Mouse (Mus musculus) intestine, embryonic 16.5 days (tissue): ENCODE results near the gene Sema5a. TPM values are rescaled to one million over a fixed set of nuclear protein-coding genes. Genes with fewer than 3 reads are reported as not detected.

Experiments
- ATAC-seq: fragments of 200-750 bp; cut with Nextera tagmentation; 2 replicates; pipeline ENCODE4 v1.8.0; 2017; ENCODE audit warnings: moderate TSS enrichment, moderate library complexity
- H3K27ac ChIP-seq: fragments of 300-500 bp; sonication (generic); 2 replicates; pipeline ENCODE4 v1.5.1; 2014; ENCODE audit warnings: mild to moderate bottlenecking, low read length
- H3K27me3 ChIP-seq: fragments of 300-500 bp; sonication (generic); replicated peaks from 2 replicates; pipeline ENCODE4 v1.6.1; 2014; ENCODE audit warnings: low read length, control low read depth, mixed read lengths; ENCODE audit not compliant: control insufficient read depth, insufficient read depth
- H3K36me3 ChIP-seq: fragments of 300-500 bp; sonication (generic); 2 replicates; pipeline ENCODE4 v1.6.1; 2014; ENCODE audit warnings: low read length, control low read depth; ENCODE audit not compliant: control insufficient read depth, insufficient read depth
- H3K4me1 ChIP-seq: fragments of 300-500 bp; sonication (generic); 2 replicates; pipeline ENCODE4 v1.6.1; 2014; ENCODE audit warnings: low read length, control low read depth, mixed read lengths; ENCODE audit not compliant: control insufficient read depth, insufficient read depth
- H3K4me2 ChIP-seq: fragments of 300-500 bp; sonication (generic); 2 replicates; pipeline ENCODE4 v1.6.1; 2014; ENCODE audit warnings: low read depth, low read length, control low read depth
- H3K4me3 ChIP-seq: fragments of 300-500 bp; sonication (generic); 2 replicates; pipeline ENCODE4 v1.5.1; 2014; ENCODE audit warnings: mild to moderate bottlenecking, low read length
- H3K9ac ChIP-seq: fragments of 300-500 bp; sonication (generic); 2 replicates; pipeline ENCODE4 v1.6.1; 2014; ENCODE audit warnings: low read depth, low read length
- H3K9me3 ChIP-seq: fragments of 300-500 bp; sonication (generic); 2 replicates; pipeline ENCODE4 v1.6.1; 2016; ENCODE audit warnings: low read length, control low read depth; ENCODE audit not compliant: control insufficient read depth
- WGBS: fragments of 180-500 bp; shearing (Covaris S2); extraction: QIAGEN DNeasy Blood & Tissue Kit; methylation state at CpG from one replicate; pipeline ENCODE4 v1.1.7; 2014; 5-methylcytosine and 5-hydroxymethylcytosine counted together
- polyA plus RNA-seq: library from polyadenylated mRNA; unstranded; fragments of >200 nt; fragmentation: Nextera tagmentation; extraction: Ambion mirVana; gene quantifications from 2 replicates; pipeline ENCODE4 v1.2.1, GENCODE M21; 2015

Sema5a gene
- polyA plus RNA-seq, 1 experiment from 2014 or later = 12.0 TPM

DNA sequence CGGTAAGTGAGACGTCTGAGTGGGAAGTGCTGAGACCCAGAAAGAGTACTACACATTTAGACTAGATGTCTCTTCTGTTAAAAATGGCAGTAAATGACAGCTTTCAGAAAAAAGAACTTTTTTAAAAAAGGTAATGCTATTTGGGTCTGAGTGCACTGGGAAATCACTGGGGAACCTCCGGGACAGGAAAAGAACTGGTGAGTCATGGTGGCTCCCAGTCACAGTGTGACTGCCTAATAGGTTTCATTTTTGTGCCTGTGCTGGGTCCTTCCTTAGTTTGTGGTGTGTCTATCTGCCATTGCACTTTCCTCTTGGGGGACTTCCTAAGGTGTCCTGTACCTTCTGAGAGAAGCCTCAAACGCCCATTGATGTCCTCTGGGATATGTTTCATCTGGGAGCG, 102.7 kb downstream of the Sema5a start:
- Histone ChIP-seq H3K27me3 (no peaks in the 10 kb centered on the region), H3K36me3 (no peaks in the 10 kb centered on the region), H3K4me1 (no peaks in the 10 kb centered on the region), H3K4me3 (no peak overlapping the region), H3K9me3 (no peaks in the 10 kb centered on the region), H3K4me2 (no peak overlapping the region), H3K27ac (no peak overlapping the region), H3K9ac (no peak overlapping the region)
- ATAC-seq = no peak
- 86% methylated on average over 5 of the region's 5 CpGs for WGBS

DNA sequence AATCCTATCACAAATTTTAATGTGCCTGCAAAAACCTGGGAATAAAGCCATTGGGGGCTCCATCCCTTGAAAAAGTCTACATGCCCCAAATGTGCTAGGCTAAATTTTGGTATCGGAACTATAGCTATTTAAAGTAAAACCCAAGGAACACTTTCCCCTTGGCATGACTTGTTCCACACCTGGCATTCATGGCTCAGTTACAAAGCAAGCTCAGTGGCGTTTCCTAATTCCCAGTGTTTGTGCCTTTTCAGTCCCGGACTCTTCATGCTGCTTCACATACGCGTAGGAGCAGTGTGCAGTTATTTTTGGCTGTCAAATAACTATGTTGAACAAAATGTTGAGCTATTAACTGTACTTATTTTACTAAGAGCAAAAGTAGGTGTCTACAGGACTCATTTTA, 104.7 kb downstream of the Sema5a start:
- 92% methylated on average over 5 of the region's 5 CpGs for WGBS
- Histone ChIP-seq H3K9me3 (no peaks in the 10 kb centered on the region), H3K4me3 (no peak overlapping the region), H3K4me2 (no peak overlapping the region), H3K27ac (no peak overlapping the region), H3K9ac (no peak overlapping the region), H3K27me3 (no peaks in the 10 kb centered on the region), H3K36me3 (no peaks in the 10 kb centered on the region), H3K4me1 (0 out of 2 replicates have a peak, but pooled peaks cover 2% of the 10 kb centered on the region)
- ATAC-seq = no peak

DNA sequence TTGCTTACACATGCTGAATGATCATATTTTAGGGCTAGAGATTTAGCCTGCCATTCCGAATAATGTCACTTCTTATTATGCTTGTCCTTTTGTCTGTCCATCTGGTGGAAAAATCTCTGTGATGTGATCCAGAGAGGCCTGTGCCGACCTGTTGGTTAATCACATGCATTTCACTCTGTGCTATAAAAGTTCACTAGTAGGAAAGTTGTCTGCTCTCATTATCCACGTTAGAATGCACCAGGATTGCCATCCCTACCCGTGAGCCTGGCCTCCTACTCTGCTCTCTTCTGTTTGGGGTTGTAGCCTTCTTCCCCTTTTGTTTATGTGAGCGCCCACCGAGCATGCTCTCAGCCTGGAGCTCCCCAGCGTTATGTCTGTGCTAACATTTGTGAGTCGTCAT, 108.4 kb downstream of the Sema5a start:
- no peak overlapping the region for H3K4me3 ChIP-seq
- H3K36me3 ChIP-seq = no peaks in the 10 kb centered on the region
- H3K9ac ChIP-seq = no peak overlapping the region
- 0 out of 2 replicates have a peak, but pooled peaks cover 2% of the 10 kb centered on the region for H3K4me1 ChIP-seq
- whole genome bisulfite sequencing = 42% methylated on average over 8 of the region's 8 CpGs
- no peaks in the 10 kb centered on the region for H3K9me3 ChIP-seq
- no peak overlapping the region for H3K27ac ChIP-seq
- no peak overlapping the region for H3K4me2 ChIP-seq
- no peak for ATAC-seq
- no peaks in the 10 kb centered on the region for H3K27me3 ChIP-seq

DNA sequence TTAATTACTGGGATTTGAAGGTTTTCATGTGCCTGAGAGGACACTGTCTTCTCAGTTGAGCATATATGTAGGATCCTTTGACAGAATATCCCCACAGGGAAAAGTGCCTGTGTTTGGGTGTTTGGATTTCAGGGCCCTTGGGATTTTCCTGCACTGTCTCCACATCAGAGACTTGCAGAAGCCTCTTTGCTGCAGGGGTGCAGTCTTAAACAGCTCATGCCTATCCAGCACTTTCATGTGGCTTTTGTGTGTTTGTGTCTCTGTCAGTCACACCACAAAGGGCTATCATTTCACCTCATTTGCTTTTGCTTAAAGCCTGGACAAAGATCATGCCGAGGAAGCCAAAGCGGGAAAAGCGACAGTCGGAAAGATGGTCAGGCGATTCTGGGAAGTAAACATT, 108.9 kb downstream of the Sema5a start:
- Histone ChIP-seq H3K9ac (no peak overlapping the region), H3K9me3 (no peaks in the 10 kb centered on the region), H3K4me3 (no peak overlapping the region), H3K36me3 (no peaks in the 10 kb centered on the region), H3K27ac (no peak overlapping the region), H3K27me3 (no peaks in the 10 kb centered on the region), H3K4me1 (0 out of 2 replicates have a peak, but pooled peaks cover 2% of the 10 kb centered on the region), H3K4me2 (no peak overlapping the region)
- no peak for ATAC-seq
- WGBS = 49% methylated on average over 5 of the region's 5 CpGs

DNA sequence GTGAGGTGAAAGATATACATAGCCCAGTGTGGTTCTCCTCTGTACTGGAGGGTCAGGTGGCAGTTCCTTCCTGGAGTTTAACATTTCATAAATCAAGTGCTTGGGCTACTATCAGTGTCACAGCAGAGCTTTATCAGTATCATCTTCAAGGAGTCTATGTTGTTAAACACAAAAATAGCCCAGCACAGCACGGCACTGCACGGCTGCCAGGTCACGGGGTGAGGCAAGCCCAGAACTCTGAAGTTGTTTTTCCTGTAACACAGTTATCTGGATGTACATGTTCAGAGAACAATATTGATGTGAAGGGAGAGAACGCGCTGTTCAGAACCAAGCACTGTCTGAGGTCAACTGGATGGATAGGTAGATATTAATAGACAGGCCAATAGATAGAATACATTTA, 112.2 kb downstream of the Sema5a start:
- Histone ChIP-seq H3K36me3 (no peaks in the 10 kb centered on the region), H3K4me1 (0 out of 2 replicates have a peak, but pooled peaks cover 2% of the 10 kb centered on the region), H3K27ac (no peak overlapping the region), H3K9ac (no peak overlapping the region), H3K4me3 (no peak overlapping the region), H3K9me3 (no peaks in the 10 kb centered on the region), H3K27me3 (no peaks in the 10 kb centered on the region), H3K4me2 (no peak overlapping the region)
- no peak for ATAC-seq
- WGBS = 79% methylated on average over 5 of the region's 5 CpGs

DNA sequence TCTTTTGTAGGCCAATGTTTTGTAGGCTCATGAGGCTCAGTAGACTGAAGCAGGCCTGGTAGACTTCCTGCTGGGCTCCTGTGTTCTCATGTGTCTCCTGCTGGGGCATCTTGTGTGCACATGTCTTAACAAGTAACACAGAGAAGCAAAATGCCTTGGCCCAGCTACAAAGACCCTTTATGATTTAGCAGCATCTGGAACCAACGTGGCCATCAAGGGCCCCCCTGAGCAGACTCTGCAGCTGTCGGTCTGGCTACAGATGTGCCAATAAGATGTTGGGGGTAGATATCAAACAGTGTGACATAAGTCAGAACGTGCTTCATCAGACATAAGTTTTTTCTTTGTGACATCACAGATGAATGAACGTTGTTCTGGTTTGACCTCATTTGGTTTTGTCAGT, 123.2 kb downstream of the Sema5a start:
- no peak overlapping the region for H3K9ac ChIP-seq
- no peaks in the 10 kb centered on the region for H3K9me3 ChIP-seq
- 71% methylated on average over 4 of the region's 4 CpGs for WGBS
- no peaks in the 10 kb centered on the region for H3K36me3 ChIP-seq
- no peak for ATAC-seq
- no peaks in the 10 kb centered on the region for H3K4me1 ChIP-seq
- H3K4me3 ChIP-seq = no peak overlapping the region
- no peak overlapping the region for H3K27ac ChIP-seq
- H3K27me3 ChIP-seq = no peaks in the 10 kb centered on the region
- H3K4me2 ChIP-seq = no peak overlapping the region

DNA sequence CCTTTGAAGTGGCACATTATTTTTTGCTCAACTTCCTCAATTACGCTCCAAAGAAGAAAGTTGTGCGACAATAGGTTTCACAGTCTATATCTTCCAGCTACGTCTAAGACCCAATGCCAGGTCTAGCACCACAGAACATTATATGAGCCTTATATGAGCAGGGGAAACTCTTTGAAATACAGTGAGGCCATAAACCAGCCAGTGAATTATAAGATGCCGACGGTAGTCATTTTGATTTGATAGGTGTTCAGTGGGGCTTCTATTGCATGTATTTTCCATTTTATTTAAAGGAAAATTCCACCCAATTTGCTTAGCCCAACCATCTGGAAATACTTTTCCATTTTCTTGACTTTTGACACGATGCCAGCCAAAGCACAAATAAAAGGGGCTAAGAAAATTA, 126.3 kb downstream of the Sema5a start:
- ATAC-seq = no peak
- WGBS = 81% methylated on average over 6 of the region's 6 CpGs
- no peak overlapping the region for H3K4me3 ChIP-seq

DNA sequence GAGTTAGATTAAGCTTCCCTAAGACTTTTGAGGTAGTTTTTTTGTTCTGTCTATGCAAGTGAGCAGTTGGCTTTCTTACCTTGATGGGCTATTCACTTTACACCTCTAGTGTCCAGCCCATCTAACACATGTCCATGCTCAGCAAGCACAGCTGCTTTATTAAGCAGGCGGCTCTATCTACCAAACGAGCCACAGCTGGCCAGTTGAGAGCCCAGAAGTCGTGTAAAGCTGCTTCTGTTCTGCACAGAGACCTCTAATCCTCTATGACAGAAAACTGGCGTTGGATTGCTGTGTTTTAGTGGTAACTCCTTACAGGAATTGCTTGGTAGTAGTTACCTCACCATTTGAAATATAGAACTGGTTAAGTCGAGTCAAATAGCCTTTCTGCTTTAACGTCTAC, 126.8 kb downstream of the Sema5a start:
- Histone ChIP-seq H3K4me3 (no peak overlapping the region), H3K9me3 (no peaks in the 10 kb centered on the region), H3K36me3 (no peaks in the 10 kb centered on the region), H3K4me2 (no peak overlapping the region), H3K4me1 (no peaks in the 10 kb centered on the region), H3K9ac (no peak overlapping the region), H3K27me3 (no peaks in the 10 kb centered on the region), H3K27ac (no peak overlapping the region)
- no peak for ATAC-seq
- WGBS = 66% methylated on average over 6 of the region's 6 CpGs

More for the DNA sequence above, 126.3 kb downstream of the Sema5a start:
- no peaks in the 10 kb centered on the region for H3K36me3 ChIP-seq
- no peaks in the 10 kb centered on the region for H3K27me3 ChIP-seq
- no peak overlapping the region for H3K9ac ChIP-seq
- no peaks in the 10 kb centered on the region for H3K4me1 ChIP-seq
- no peaks in the 10 kb centered on the region for H3K9me3 ChIP-seq
- no peak overlapping the region for H3K27ac ChIP-seq
- H3K4me2 ChIP-seq = no peak overlapping the region

DNA sequence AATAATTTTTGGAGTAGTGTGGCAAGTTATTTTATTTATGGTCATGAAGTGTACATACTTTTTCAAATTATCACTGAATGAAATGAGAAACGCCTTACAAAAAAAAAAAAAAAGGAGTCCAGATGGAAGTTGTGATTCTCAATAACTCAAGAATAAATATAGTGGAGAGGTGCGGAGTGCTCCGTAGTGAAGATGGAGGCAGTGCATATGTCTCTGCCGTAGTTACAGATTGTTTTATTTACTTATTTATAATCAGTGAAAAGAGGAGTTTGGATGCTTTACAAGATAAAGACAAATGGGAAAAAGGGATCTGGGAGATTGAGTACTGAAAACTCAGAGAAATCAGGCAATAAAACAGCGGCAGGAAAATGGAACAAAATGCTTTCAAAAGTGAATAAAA, 131.7 kb downstream of the Sema5a start:
- no peaks in the 10 kb centered on the region for H3K36me3 ChIP-seq
- no peak overlapping the region for H3K9ac ChIP-seq
- ATAC-seq = no peak
- H3K27me3 ChIP-seq = no peaks in the 10 kb centered on the region
- 80% methylated on average over 5 of the region's 5 CpGs for WGBS
- H3K4me3 ChIP-seq = no peak overlapping the region
- no peak overlapping the region for H3K4me2 ChIP-seq
- H3K9me3 ChIP-seq = no peaks in the 10 kb centered on the region
- H3K4me1 ChIP-seq = no peaks in the 10 kb centered on the region
- H3K27ac ChIP-seq = no peak overlapping the region

DNA sequence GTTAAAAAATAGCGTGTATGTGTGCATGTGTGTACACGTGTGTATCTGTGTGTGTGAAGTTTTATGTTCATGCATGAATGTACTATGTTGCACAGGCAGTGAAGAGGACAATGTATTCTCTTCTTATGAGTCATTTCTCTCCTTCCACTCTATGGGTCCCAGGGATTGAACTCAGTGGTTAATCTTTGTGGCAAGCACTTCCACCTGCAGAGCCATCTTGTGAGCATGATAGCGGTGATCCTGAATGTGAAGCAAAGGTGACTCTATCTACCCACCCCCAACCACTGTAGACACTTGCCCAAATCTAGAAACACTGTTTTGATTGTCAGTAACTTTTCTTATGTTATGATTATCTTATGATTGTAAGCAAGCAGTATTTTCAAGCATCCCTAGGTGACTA, 133.2 kb downstream of the Sema5a start:
- H3K27me3 ChIP-seq = no peaks in the 10 kb centered on the region
- 92% methylated on average over 3 of the region's 3 CpGs for WGBS
- no peaks in the 10 kb centered on the region for H3K4me1 ChIP-seq
- no peak for ATAC-seq
- no peak overlapping the region for H3K9ac ChIP-seq
- H3K4me3 ChIP-seq = no peak overlapping the region
- no peak overlapping the region for H3K4me2 ChIP-seq
- no peaks in the 10 kb centered on the region for H3K36me3 ChIP-seq
- H3K9me3 ChIP-seq = no peaks in the 10 kb centered on the region
- H3K27ac ChIP-seq = no peak overlapping the region
